Mouse (Mus musculus) brain, embryonic 14.5 days (tissue): Measurements from ENCODE around the gene Malrd1. TPM values are rescaled to one million over a fixed set of nuclear protein-coding genes. Genes with fewer than 3 reads are reported as not detected.
A peak's percentile ranks its signal among the peaks of the same experiment; 100 is the strongest.
"Not testable (repeated sequence)": the region's sequence is repeated elsewhere in the genome, so short reads cannot be mapped to it uniquely, and the experiment has no call there.

Experiments
- DNase-seq: peaks from one replicate; pipeline ENCODE4 v3.0.0-alpha.2; 2011; ENCODE audit warnings: low read depth
- CTCF ChIP-seq: fragments of 200-500 bp; IDR thresholded peaks from 2 replicates; pipeline ENCODE4 v1.5.1; 2012; ENCODE audit warnings: inconsistent platforms, mild to moderate bottlenecking, moderate library complexity, borderline replicate concordance; ENCODE audit not compliant: insufficient read depth, insufficient read length; ENCODE audit errors: extremely low read depth
- POLR2A ChIP-seq: fragments of 200-500 bp; IDR thresholded peaks from 2 replicates; pipeline ENCODE4 v1.6.1; 2012; ENCODE audit warnings: mild to moderate bottlenecking, inconsistent platforms, borderline replicate concordance; ENCODE audit not compliant: poor library complexity, insufficient read depth, insufficient read length, severe bottlenecking; ENCODE audit errors: extremely low read depth
- polyA plus RNA-seq: library from polyadenylated mRNA; depleted of rRNA; stranded (reverse); fragments of >200 nt; gene quantifications from 2 replicates; pipeline ENCODE4 v1.2.3, GENCODE M21; 2012

Gene Malrd1
- polyA plus RNA-seq, 1 experiment, result 0.04 TPM

DNA sequence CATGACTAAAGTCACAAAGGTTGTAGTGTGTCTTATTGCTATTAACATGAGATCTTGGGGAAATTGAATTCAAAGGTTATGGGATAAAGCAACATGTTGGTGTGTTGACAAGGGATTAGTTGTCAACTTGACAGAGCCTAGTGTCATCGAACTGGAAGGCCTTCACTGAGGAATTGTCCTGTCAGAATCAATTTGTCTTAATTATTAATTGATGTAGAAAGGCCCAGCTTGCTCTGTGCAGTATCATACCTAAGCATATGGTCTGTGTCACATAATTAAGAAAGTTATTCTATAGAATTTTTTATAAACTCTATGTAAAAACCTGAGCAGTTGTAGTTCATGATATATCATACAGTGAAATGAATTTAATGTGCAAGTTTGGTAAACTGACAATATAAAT, 289.4 kb downstream of the Malrd1 start:
- TF ChIP-seq POLR2A, result no peak
- TF ChIP-seq CTCF, result no peak
- DNase-seq, result no peak

DNA sequence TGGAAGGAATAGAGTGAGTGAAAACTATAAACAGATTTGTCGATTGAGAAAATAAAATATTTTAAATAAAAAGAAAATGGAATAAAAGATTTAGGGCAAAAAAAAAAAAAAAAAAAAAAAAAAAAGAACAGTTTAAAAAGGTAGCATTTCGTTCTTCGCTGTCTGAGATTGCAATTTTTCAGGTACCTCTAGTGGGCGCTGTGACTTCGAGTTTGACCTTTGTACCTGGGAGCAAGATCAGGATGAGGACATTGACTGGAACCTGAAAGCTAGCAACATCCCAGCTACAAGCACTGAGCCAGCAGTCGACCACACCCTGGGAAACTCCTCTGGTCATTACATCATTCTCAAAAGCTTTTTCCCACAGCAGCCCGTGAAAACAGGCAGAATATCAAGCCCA, 343.1 kb downstream of the Malrd1 start:
- peak; percentile 19; the same call in 1 of the 2 replicates for TF ChIP-seq CTCF
- TF ChIP-seq POLR2A, result no peak
- no peak for DNase-seq

DNA sequence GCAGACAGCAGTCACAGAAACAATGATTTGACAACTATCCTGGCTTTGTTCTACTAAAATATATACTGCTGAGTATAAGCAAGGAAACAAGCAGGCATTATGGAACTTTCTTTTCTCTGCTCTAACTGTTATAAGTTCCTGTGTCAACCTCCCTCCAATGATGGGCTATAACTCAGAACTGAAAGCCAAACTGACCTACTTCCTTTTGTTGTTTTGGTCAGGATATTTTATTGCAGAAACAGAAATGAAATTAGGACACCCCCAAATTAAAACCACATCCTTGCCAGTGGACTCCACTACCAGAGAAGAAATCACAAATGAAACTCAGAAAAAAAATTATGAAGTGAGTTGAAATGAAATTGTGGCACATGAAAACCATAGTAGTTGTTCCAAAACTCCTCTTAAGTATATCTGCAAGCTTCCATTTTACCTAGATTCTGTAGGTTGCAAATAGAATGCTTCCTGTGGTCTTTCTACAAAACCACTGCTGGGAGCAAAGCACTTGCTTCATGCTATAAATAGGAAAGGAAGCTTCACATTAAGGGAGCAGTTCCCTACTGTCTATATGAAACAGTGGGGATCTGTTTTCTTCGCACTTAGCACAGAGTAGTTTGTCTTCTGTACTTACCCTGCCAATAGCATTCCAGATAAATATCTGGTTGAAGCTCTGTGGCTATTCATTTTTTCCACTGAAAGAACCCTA, 367.3 kb downstream of the Malrd1 start:
- DNase-seq, result no peak
- TF ChIP-seq POLR2A, result no peak
- no peak for TF ChIP-seq CTCF

DNA sequence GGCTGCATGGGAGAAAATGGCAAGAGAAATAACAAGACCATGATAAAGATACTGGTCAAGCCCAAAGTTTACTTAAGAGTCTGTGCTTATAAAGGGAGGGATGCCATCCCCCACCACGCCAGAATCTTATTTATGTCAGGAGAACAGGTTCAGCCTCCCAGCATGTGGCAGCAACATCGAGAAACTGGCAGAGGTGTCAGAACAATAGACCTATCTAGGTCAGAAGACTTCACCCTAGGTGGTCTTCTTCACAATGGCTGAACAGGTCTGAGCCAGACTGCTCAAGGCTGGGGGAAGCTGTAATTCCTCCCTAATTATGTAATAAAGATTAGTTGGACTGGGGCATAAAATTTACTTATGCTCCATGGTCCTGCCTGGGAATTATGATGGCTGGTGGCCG, 399.2 kb downstream of the Malrd1 start:
- TF ChIP-seq CTCF, result no peak
- no peak for TF ChIP-seq POLR2A

DNA sequence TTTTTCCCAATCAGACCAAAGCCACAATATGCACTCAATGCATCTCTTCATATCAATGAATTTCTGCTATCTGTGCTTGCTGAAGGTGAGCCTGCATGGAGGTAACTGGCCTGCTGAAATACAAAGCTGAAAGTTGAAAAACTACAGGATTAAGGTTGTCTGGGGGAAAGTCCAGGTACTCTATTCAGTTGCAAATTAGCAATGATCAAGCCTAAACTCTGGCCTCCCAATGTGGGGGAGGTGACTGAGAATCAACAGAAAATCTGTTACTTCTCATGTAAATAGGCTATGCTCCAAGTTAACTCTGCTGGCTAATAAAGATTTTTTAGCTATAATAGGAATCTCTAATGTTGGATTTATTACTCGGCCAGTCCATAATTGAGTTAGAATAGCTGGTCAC, 399.8 kb downstream of the Malrd1 start:
- no peak for DNase-seq
- TF ChIP-seq POLR2A, result no peak
- no peak for TF ChIP-seq CTCF

More for the DNA sequence above, 399.2 kb downstream of the Malrd1 start:
- DNase-seq, result no peak

DNA sequence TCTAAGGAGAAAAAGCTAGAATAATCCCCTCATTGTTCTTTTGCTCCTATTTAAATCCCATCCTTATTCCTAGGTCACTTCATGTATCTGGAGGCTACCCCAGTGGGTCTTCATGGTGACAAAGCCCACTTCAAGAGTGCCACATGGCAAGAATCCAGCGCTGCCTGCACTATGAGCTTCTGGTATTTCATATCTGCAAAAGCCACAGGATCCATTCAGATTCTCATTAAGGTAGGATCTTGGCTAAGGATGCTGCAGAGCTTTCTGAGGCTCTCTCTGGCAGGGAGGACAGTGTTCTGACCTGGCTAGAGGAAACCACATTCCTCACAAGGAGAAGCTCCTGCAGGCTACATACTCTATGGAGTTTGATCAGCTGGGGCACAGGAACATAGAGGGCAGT, 405.2 kb downstream of the Malrd1 start:
- DNase-seq, result peak; percentile 61

DNA sequence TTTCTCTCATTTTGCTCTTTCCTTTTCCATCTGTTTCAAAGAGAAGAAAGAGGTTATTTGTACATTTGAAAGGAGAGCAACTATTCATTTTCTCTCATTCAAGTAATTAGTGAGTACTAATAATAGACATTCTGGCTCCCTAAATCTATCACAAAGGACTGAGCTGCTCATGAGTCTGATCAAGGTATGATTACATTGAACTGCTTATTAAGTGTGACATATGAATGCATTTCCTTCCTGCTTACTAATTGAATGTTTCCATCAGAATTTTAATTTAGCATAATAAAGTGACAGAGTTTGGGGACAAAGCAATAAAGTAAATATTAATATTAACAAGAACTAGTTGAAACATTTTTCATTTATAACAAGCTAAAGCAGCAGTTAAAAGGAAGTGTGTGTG, 405.6 kb downstream of the Malrd1 start:
- peak; percentile 9 for DNase-seq
- TF ChIP-seq CTCF (no peak), POLR2A (no peak)

More for the DNA sequence above, 405.2 kb downstream of the Malrd1 start:
- TF ChIP-seq POLR2A, result no peak
- no peak for TF ChIP-seq CTCF

DNA sequence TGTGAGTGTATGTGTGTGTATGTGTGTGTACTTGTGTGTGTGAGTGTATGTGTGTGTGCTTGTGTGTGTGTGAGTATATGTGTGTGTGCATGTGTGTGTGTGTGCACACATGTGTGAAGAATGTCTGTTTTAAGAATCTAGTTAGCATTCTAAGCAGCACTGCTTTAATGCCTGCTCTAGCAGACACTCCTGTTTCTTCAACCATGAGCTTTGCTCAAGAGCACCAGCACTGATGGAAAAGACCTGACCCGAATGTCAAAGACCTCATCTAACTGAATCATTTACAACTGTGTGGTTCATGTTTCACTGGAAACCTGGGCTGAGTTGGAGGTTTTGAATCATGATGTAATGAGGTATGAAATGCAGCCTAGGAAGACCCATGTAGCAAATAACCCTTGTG, 406.1 kb downstream of the Malrd1 start:
- DNase-seq, result peak; percentile 51
- no peak for TF ChIP-seq CTCF
- TF ChIP-seq POLR2A, result no peak

DNA sequence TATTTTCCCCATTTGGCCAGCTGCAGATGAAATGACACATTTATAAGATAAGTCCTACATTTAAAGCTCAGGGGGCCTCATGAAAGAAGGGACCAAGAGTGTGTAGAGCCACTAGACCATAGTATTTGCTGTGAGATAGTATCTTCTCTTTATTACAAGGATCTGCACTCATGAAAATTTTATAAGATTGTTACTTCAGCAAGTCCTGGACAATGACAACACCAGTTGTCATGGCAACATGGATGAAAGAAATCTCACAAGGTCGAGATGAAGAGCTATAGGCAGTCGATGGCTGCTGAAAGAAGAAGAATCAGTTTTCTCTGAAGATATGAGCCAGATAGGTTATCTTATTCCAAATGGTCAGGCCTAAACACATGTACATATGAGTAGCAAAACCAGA, 476.6 kb downstream of the Malrd1 start:
- TF ChIP-seq POLR2A, result no peak
- TF ChIP-seq CTCF, result no peak
- peak; percentile 62 for DNase-seq

DNA sequence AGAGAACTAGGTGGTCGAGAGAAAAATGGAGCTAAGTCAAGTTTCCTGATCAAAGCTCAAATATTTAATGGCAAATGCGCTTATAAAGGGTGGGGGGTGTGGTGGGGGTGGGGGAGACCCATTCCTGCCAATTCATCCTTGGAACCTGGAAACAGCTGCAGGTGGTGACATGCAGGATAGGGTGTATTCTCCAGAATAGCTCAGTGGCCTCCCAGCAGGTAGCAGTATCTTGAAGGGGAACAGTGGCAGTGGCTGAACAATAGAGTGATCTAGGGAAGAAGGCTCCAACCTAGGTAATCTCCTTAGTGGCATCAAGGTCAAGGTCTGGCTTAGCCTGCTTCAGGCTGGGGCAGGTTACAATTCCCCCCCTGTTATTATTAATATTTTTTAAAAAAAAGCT, 490.8 kb downstream of the Malrd1 start:
- DNase-seq, result not testable (repeated sequence)

DNA sequence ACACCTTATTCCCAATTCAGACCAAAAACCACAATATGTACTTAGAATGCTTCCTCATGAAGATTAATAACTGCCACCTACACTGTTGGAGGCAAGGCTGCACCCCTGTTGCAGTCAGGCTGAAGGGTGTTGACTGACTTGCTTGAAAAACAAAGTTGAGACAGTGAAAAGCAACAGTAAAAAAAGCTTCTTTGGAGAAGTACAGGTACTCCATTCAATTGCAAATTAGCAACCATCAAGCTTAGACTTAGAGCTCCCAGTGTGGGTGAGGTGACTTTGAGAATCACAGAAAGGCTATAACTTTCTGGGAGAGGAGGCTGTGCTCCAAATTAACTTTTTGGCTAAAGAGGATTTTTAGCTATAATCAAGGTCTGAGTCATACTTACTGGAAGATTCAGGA, 491.4 kb downstream of the Malrd1 start:
- DNase-seq, result not testable (repeated sequence)

DNA sequence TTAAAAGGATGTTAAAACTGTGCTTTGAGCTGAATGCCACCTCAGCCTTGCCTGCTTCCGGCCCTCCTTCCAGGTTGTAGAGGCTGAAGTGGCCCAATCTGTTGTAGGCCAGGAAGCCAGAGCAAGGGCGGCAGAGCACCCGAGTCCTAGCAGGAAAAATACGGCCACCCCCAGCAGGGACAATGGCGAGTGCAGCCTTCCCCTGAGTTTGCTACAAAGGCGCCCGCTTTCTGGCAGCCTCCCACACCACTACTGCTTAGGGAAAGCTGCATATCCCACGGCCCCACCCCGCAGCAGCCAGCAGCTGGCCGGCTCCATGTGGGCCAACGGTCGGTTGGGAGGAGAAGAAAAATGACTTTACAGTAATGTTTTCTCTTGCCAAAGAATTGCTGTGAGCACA, 503.5 kb downstream of the Malrd1 start:
- TF ChIP-seq CTCF (no peak), POLR2A (no peak)
- peak; percentile 5 for DNase-seq

DNA sequence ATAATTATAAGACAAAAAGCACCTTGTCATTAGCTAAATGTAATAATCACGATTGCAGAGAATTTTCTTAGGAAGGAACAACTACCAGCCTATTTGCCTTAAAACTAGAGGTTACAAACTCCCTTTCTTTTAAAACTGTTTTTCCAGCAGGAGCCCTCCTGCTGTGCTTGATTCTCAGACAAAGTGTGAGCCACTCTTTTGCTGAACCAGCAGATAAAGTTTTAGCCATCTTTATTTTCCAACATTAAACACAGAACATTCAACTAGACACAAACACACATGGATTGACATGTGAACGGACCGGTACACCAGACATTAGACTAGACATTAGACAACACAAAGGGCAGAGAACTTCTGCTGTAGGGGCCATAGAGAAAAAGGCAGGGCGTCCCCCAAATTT, 505.3 kb downstream of the Malrd1 start:
- TF ChIP-seq CTCF (no peak), POLR2A (no peak)

More for the DNA sequence above, 505.3 kb downstream of the Malrd1 start:
- no peak for DNase-seq
